Mouse (Mus musculus) right cerebral cortex, postnatal 4 days (tissue): ENCODE data around the gene Adcy9.

Source experiments
- DNase-seq: peaks from one replicate; pipeline ENCODE4 v3.0.0-alpha.2; 2022

Adcy9 gene

DNA sequence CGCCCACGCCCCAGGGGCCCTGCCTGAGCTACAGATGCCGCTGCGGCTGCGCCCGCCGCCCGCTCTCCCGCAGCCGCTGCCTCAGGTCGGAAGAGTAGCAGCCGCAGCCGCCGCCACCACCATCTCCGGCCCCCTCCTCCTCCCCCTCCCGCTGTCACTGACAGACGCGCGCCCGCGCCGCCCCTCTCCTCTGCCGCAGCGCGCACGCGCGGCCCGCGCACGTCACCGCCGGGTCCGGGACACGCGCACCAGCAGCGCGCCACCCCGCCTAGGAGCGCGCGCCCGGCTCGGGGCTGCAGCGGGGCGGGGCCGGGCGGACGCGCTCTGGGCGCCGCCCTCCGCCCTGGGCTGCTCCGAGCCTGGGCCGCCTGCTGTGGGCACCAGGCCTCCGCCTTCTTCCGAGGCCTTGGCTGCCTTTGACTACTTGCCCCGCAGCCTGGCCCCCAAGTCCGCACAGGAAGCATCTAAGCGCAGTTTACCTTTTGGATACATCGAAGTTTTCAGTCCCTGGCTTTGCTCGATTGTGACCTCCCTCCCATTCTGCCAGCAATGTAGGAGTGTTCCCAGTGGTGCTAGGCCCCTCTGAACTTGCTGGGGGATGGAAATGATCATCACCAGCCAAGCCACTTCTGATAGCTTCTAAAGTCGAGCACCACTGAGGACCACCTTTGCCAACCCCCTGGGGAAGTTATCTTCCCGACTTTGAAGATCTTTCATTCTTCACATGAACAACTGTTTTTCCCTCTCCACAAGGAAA is at the start of gene Adcy9:
Gene Adcy9 (minus strand): TSS at position 201 of the 757 bp plus-strand sequence.
- peak; percentile 93 for DNase-seq

DNA sequence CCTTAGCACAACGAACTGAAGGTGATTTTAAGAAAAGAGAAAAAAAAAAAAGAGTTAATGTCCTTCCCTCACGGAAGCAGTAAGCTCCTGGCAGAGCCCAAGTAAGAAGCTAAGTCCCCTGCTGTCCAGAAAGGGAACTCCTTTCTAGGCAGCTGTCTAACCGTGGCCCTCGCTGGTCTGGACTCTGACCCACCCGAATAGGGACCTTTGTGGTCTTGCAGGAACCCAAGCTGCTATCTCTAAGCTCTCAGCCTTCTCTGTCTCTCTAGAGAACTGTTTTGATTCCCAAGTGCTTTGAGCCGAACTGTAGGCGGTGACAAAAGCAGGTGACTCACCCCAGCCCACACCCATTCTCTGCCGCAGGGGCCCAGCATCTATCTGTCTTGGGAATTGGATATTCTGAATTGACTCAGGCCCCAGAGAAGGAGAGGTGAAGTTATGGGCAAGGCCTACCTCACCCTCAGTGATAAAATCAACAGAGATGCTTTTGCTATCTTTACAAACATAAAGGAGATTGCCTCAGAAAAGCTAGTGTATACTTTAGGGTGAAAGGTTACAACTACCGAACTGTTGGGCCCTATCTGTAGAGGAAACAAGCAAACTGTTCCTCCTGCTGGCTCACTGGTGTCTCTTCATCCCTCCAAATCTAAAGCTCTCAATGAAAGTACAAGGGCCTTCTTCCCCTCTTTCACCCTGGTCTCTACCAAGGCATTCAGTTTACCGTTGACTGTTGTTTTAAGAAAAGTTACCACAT is 49.5 kb upstream of the Adcy9 start:
- no peak for DNase-seq

DNA sequence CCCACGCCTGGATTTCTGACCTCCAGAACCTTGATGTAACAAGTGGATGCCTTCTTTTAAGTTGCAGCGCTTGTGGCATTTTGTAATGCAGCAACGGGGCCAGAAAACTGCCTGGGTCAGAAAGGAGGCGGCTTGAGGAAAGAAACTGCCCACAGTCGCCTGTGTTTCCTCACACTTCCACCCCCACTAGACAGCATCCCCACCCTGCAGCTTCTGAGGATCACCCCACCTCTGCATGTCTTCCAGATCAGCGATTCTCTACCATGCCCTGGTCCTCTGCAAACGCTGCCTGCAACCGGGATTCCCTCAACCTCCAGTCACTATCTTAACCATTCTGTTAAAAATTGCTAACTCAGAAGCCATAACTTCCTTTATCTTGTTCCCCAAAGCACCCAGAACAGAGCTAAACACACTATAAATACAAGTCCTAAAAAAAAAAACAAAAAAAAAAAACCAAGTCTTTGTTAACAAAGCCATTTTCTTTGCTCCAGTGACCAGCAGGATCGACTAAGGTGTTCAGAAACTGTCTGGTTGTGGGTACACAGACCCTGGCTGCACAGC is 44.3 kb upstream of the Adcy9 start:
- DNase-seq: no peak

DNA sequence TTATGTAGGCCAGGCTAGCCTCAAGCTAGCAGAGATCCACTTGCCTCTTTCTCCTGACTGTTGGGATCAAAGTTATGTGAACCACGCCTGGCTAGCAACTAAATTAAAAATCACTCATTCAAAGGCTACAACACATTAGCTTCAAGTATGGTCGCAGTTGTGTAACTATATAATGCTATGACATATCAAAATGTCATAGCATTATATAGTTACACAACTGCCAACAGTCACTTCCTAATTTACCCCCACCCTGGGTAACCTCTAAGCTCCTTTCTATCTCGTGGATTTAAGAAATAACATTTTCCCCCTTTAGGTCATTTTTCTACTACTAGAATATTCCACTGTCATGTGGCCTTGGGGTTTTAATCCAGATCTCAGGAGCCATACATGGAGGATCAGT is 37.6 kb upstream of the Adcy9 start:
- DNase-seq: no peak

DNA sequence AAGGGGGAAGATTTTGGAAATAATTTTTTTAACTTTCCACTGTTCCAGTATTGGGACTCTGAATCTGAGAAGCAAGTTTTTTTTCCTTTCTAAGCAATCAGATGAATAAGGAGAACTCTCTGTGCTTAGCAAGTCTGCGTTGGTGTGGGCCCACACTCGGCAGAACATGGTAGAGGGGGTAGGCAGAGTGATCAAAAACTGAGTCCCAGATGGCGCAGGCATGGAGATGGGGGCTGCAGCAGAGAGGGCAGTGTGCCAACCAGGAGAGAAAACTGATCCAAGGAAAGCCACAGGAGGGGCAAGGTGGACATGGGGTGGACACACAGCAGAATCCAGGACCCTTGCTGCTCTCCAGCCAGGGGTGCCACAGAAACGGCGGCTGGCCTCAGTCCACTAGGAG is 36.1 kb upstream of the Adcy9 start:
- no peak for DNase-seq

DNA sequence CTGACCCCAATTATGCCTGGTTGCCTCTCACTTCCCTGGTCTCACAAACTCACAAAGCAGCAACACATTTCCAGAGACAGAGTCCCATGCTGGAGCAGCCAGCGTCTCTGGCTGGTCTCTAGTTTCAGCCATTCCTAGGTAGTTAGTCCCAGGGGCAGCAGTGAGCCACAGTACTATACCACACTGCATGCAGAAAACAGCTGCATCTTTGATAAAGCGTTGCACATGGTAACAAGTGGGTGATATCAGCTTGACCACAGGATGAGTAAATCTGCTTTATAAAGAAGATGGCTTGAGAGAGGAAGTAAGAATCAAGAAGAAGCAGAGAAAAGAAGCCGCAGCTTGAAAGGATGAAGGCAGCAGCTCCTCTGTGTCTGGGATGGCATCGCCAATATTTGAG is 35.4 kb upstream of the Adcy9 start:
- no peak for DNase-seq

DNA sequence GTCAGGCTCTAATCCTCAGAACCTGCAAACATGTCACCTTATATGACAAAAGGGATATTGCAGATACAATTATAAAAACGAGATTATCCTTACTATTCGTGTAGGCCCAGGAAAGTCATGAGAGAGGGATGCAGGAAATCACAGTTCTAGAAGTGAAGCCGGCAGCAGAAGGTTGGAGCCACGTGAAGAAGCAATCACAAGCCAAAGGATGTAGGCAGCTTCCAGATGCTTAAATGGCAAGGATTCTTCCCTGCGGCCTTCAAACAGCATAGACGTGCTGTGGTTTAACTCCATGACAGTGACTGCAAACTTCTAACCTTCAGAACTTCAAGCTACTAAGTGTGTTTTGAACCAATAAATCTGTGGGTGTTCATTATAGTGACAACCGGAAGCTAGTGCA is 34.3 kb upstream of the Adcy9 start:
- DNase-seq: no peak

DNA sequence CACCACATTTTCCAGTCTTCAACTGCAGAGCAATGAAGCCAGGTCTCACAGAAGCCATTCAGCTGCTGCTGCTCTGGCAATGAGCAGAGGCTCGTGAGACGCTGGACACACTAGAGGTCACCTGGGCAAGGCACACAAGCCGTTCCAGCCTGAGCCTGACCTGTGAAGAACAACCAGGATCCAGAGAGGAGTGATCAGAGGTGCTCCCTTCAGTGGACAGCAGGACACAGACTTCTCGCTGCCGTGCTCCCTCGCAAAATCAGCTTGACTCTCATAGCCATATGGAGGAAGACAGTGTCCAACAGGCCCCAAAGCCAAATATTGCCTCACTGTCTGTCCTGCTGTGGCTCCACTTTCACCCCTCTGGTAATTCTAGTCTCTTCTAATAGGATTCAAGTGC is 29.1 kb upstream of the Adcy9 start:
- DNase-seq: no peak

DNA sequence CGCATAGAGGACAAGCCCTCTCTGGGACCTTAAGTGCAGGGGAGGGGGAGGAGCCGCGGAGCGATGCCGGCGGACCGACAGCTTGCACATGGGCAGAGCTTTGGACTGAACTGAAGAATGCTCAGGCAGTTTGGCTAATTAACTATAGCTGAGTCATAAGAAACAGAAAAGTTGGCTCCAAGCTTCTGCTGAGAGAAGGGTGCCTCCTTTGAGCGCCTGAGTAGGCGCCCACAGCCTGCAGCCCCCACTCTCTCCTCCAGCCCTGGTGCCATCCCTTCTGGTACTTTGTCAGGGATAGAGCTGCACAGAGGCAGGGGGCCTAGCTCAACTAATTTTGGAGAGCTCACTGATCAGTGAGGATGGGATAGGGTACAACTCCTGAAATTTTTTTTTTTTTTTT is 27.9 kb upstream of the Adcy9 start:
- DNase-seq: no peak

DNA sequence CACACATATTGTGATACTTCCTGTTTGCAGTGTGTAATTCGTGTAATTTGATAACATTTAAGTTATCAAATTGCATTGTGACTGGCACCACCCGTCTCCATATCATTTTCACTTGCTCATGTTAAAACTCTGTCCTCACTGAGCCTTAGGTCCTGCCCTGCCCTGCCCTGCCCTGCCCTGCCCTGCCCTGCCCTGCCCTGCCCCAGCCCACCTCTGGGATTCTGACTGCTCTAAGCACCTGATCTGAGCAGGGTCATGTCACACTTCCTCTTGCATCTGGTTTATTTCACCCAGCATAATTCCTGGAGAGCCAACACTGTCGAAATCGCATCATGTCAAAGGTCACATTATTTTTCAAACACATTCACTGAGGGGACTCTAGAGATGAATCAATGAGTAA is 26.1 kb upstream of the Adcy9 start:
- no peak for DNase-seq

DNA sequence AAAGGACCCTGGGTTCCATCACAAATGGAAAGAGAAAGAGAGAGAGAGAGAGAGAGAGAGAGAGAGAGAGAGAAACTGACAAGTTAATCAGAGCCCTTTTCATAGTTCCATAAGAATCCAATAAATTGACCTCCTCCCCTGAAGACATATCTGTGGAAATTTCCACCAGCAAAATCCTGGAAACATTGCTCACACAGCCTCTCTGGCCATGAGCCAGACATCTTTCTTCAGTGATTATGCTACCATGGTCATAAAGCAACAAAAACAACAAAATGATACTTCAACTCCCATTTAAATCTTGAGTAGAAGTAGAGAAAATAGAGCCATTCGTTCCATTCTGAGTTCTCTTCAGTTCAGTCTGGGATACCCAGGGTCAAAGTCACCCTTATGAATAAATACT is 24.1 kb upstream of the Adcy9 start:
- no peak for DNase-seq

DNA sequence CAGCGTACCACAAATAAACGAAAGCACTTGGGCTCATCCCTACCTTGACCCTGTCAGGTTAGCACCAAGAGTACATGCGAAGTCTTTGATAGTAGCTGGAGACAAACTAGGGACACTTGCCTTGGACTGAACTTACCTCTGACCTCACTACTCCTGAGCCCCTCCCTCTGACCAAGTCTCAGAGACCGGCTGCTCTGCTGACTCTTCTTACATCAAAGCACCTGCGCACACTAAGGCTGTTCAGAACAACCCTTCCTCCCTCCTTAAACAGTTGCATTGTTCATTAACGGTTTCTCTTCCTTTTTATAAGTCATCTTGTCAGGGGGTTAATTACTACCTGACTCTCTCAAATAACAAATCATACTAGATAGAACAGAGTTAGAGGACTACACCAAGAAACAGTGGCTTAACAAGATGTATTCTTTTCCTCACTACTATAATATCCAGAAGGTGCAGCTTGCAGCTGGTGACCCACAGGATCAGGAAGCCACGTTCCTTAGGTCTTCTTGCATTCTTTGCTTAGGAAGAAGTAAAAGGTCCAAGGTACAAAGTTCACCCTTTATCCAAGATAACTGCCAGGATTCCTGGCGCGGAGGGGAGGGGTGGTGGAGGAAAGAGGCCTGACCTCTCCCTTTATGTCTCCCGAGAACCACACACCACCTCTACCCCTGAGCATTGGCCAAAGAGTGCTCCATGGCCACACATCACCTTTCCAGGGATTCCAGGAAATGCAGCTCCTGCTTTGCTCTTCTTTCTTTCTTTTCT is 19.2 kb upstream of the Adcy9 start:
- DNase-seq: no peak

DNA sequence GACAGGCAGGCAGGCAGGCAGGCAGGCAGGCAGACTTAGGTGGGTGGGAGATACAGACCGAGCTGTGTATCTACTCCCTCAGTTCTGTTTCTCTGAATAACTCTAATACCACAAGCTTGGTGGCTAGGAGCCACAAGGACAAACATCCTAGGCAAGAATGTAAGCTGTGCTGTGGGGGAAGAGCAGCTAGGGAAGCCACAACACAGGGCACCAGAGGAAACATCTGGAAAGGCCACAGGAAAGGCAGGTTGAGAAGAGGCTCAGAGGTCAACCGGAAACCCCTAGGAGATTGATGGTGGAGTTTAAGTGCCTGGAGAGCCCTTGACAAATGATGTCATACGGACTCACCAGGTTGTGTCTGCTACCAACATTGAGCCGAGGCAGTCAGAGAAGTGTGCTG is 16.4 kb upstream of the Adcy9 start:
- no peak for DNase-seq

DNA sequence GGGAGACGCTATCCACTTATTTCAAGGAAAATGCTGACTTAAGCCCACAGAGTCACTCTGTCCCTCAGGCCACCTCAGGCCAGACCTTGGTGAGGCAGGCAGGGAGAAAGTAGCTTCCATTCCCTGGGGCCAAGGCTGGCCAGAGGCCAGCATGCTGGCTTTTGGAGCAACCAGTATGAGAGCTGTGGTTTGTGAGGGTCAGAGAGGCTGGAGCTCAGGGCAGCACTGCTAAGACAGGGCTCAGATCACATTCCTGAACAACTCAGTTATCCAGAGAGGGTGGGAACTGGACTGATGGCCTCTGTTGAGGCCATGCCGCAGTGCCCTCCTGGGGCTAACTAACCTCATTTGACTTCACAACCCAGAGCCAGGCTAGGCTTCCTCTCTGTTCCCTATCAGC is 15.1 kb upstream of the Adcy9 start:
- DNase-seq: no peak

DNA sequence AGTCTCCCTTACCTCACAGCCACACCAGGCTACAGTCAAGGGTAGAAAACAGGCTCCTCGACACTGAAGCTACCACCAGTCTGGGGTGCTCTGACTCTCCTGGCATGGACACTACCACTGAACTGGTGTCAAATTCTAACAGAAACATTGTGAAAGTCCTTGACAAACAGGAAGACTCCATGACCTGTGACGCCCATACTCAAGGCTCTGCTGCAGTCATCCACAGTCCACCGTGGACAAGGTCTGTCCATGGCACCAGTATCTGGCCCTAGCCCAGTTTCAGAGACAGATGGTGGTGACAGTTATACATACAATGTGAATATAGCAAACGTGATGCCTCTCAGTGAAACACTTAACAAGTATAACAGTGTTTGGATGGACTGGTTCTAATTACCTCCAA is 11.5 kb upstream of the Adcy9 start:
- no peak for DNase-seq

DNA sequence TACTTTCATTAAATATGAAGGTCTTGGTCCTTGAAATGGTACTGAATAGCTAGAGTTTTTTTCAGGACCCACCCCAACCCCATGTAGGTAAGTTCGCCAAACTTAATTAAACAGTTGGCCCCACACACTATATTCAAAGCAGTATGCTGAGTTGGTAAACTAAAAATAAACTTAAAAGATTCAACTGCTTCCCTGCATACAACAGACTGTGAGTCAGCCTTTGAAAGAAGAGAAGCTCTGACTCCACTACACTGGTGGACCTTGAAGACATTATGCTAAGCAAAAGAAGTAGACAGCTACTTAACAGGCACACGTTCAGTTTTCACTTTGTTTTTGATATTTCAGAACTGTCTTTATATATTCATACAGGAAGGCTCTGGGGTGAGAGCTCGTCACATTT is 10.7 kb upstream of the Adcy9 start:
- DNase-seq: no peak

DNA sequence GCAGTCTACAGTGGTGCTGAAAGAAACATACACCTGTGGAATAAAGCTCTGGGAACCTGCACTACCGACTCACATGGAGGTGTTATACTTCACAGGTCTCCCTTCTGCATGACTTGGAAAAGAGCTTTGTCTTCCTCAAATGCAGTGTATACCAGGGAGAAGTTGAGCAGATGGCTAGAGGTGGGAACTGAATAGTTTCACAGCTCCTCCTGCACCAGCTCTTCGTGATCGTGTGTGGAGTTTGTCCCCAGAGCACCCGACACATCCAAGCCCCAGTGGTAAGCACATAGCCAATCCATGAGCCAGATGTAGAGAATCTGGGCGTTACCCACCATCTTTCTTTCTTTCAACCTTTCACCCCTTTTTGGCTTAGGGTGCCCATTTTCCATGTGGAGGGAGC is 9.9 kb upstream of the Adcy9 start:
- DNase-seq: no peak

DNA sequence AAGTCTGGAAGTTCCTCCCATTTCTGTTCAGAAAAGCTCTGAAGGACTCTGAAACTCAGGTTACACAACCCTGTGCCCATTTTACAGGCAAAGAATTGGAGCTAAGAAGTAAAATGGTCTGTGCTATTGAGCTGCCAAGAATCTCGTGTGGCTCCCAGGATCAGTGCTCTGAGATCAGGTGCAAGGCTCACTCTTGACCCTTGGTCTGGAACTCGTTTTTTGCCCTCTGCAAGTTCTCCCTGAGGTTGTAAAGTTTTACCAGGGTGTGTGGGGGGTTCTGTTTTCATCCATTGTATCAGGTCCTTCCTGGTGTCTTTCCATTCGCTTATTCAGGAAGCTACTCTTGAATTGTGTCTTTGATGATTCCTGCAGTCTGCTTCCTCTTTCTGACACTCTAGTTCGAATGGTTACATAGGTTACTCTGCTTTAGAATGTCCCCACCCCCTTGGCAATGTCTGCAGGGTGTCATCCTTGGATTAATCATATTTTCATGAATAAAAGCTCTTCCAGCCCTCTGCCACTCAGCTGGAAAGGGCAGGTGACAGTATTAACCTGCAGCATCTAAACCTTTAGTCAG is 5.4 kb upstream of the Adcy9 start:
- no peak for DNase-seq

DNA sequence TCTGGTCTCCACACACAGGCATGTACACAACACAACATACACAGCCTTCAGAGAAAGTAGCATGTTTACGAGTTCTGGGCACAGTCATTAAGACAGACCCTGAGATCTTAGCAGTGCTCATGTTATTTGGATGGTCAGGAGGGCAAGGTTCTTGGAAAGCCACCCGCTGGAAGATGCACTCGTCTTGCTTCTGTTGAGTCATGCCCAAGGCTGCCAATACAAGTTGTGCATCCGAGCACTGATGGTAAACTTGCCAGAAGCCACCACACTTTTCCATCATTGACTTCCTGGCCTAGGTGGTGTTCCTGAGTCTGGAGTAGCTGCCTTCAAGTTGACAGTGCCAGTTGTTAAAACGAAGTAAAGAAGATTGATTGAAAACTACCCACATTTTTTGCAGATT is 3.3 kb upstream of the Adcy9 start:
- no peak for DNase-seq

DNA sequence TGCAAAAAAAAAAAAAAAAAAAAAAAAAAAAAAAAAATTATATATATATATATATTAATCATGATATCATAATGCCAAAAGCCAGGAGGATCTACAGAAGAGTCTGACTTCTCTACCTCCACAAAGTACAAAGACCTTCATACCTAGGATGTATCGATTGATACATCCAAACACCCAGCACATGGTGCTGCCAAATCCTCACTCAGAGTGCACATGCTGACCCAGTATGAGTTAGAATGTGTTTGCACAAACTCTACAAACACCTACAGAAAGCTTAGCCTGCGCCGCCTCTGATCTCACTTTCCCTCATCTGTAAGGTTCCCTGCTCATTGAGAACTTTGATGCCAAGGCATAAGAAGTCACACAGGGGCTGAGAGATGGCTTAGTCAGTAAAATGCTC is 2.7 kb upstream of the Adcy9 start:
- no peak for DNase-seq

DNA sequence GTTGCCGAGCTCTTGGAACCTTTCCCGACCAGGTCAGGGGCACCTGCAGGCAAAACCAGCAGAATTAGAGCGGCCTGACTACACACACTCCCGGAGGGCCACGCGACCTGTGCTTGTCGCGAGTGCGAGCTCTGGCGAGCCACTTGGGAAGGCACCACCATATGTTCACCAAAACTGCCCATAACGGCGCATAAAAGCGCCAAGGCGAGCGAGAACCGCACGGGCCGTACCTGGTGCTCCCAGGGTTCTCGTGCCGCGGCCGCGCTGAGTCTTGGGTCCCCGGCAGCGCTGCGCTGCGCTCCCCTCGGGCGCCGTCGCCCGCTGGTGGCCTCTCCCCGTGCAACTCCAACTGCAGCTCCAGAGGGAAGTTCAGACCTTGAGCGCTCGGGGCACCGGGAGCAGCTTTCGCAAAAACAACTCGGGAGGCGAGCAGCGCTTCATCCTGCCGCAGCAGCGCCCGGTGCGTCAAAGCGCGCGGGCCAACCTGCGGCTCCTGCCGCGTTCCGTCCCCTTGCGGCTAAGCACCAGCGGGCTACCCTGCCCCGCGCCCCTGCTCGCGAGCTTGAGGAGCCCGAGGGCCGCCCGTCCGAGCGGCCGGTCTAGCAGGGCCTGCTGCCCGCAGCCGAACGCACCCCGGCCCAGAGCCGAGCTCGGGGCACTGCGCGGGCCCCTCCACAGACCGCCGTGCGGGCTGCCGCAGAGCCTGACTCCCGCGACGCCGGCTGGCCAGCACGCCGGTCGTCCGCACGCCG is 576 bp downstream of the Adcy9 start:
- peak; percentile 53 for DNase-seq

DNA sequence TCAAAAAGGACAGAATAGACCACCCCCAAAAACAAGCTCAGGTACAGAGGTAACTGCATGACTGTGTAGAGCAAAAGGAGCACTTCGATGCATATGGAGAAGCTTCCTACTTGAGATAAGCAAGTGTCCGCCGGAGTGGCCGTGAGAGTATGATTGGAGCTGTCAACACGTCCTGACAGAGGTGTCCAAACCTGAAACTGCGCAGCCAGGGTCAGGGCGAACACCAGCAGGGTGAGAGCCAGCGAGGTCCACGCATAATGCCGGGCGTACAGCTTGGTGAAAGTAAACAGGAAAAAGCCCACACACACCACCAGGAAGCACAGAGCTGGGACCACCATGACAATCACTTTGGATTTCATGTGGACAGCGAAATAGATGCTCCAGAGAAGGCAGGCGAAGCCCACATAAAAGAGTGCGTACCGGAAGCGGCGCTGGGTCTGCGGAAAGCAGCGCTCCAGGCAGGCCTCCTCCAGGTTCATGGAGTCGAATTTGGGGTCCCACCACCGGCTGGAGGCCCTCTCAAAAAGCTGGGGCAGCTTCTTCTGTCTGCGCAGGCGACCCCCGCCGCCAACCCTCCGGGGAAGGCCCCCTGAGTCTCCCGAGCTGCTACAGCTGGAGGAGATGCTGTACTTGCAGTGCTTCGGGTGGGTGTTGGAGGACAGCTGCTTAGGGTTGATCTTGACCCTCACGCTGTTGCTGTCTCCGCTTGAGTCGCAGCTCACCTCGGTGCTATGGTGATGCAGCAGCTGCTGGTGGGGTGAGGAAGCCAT is 1.3 kb downstream of the Adcy9 start:
- peak; percentile 31 for DNase-seq
